Mouse (Mus musculus) frontal cortex, adult (tissue): ENCODE results near the gene Snca.
A peak's percentile ranks its signal among the peaks of the same experiment; 100 is the strongest.
"Not testable (repeated sequence)": the region's sequence is repeated elsewhere in the genome, so short reads cannot be mapped to it uniquely, and the experiment has no call there.

ENCODE experiments used
- ATAC-seq: cut with Nextera tagmentation; 2 replicates; pipeline ENCODE4 v1.9.2; 2017; ENCODE audit warnings: mild to moderate bottlenecking, moderate library complexity, mixed read lengths; ENCODE audit not compliant: low TSS enrichment

Snca gene

GRCm38 (mm10) chr6:60724110-60724829, 105.4 kb downstream of the Snca start:
- no peak for ATAC-seq

GRCm38 (mm10) chr6:60717566-60717965, 112.1 kb downstream of the Snca start:
- peak; percentile 89 for ATAC-seq

- ATAC-seq: 0 out of 2 replicates have a peak, but pooled peaks have one; percentile 6
Observed at GRCm38 (mm10) chr6:60709997-60710471, 119.6 kb downstream of the Snca start.

- no peak for ATAC-seq
Observed at GRCm38 (mm10) chr6:60698072-60698471, 131.6 kb downstream of the Snca start.

- not testable (repeated sequence) for ATAC-seq
Observed at GRCm38 (mm10) chr6:60687048-60687447, 142.6 kb downstream of the Snca start.

- peak; percentile 85 for ATAC-seq
Observed at GRCm38 (mm10) chr6:60682233-60682632, 147.4 kb downstream of the Snca start.
